Mouse (Mus musculus) gastrocnemius, postnatal 25 days (tissue): ENCODE results near the gene Mkrn3. TPM values are rescaled to one million over a fixed set of nuclear protein-coding genes. Genes with fewer than 3 reads are reported as not detected.

Source experiments
- DNase-seq: peaks from one replicate; pipeline ENCODE4 v3.0.0; 2022
- long read RNA-seq, 2 experiments: library from polyadenylated mRNA; stranded (forward); transcript quantifications; one replicate each; pipeline ENCODE4 v2.0.0; 2021
- total RNA-seq, 2 experiments: library from RNA; stranded (reverse); gene quantifications; 1 replicate in 1 of 2; 2 replicates in 1 of 2; pipeline ENCODE4 v1.2.3; 2021

Mkrn3 gene
- under 1 TPM; 0.29 to 0.31 TPM for total RNA-seq
- long read RNA-seq, experiment 1 = 0 reads
- long read RNA-seq, experiment 2 = 0 reads

GRCm38 (mm10) chr7:62419493-62420360 is at the start of gene Mkrn3:
TSS of gene Mkrn3 (minus strand) at chr7:62420139.
- peak; percentile 45 for DNase-seq

DNA sequence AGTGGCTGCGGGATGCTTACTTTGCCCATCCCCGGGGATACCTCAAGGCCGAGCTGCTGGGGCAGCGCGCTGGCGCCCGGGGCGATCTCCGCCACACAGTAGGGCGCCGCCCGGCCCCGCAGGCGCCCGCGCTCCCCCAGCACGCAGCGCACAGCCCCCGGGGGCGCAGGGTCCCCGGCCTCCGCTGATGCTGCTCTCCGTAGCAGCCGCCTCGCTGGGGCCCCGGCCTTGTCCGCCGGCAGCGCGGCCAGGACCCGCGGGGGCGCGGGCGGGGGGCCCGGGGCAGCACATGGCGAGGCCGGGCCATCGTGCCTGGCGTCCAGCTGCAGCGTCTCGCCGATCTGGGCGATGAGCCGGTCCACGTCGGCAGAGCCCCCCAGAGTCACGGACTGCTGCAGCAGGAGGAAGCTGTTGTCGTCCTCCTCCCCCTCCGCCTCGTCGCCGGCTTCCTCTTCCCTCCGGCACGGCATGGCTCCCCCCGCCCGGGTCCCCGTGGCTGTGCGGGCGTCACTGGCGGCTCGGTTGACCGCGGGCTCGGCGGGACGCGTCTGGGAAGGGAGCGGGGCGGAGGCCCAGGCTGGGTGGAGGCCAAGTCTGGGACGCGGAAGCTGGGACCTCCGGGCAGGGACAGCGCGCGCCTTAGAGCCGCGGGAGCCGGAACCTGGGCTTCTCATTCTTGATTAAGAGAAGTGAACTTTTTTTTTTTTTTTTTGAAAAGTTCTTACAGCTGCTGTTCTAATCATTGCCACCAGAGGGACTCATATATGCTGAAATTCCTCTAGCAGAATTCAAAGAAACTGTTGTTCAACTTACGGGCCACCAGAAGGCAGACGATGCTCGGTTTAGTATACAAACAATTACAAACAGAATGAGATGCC is 44.2 kb upstream of the Mkrn3 start, which contains the start of gene Peg12:
Peg12 (minus strand) TSS at position 633 of the 878 bp plus-strand sequence.
- peak; percentile 54 for DNase-seq

DNA sequence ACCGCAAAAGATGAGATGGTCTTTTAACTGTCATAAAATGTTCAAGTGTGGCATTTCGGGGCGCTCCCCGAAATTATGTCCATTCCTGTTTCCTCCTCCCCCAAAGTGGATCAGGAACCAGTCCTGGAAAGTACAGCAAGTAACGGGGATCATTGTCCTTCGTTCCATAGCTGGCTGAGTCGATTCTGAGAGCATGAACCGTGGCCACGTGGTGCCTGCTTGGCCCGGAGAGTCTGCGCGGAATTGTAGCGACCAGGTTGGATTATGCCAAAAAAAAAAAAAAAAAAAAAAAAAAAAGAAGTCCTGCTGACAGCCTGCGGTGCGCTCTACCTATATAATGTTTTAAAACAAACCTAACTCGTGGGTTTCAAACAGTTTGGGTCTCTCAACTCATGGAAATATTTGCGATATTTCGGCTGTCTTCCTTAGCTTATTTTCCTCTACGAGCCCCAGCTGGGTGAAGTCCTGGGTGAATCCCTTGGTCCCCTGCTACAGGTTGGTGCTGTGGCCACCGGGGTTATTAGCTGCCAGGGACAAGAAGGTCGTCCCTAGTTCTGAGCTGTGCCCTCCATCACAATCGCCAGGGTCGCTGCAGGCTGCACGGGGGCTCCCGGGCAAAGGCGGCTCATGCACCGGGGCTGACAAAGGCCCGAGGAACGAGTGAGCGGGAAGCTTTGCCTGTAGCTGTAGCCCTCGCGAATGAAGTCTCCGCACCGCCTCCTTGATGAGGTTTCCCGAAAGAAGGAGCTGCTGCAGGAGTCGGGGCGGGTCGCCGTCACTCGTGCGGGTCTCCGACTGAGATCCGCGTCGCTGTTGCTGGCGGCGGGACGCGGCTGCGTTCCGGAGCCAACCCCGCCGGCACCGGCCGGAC is 43.3 kb upstream of the Mkrn3 start:
- DNase-seq = no peak

GRCm38 (mm10) chr7:62462229-62463006 is 42.5 kb upstream of the Mkrn3 start:
- no peak for DNase-seq

DNA sequence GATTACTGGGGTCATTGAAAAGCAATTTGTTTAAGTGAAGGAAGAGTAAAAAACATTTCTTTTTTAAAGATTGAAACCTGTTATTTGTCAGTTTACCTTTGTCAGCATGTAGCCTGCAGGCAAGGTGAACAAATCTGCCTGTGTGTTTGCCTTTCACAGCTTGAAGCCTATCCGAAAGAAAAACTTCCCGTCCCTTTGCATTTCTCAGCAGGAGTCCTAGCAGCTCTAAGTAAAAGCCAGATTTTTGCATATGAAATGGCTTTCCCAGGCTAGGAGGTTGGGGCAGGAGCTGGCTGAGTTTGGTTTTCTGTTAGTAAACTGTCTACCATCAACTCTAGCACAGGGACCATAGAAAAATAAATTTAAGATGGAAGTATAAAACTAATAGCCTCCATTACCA is 32.4 kb upstream of the Mkrn3 start:
- no peak for DNase-seq

GRCm38 (mm10) chr7:62445431-62446165 is 25.7 kb upstream of the Mkrn3 start:
- no peak for DNase-seq

DNA sequence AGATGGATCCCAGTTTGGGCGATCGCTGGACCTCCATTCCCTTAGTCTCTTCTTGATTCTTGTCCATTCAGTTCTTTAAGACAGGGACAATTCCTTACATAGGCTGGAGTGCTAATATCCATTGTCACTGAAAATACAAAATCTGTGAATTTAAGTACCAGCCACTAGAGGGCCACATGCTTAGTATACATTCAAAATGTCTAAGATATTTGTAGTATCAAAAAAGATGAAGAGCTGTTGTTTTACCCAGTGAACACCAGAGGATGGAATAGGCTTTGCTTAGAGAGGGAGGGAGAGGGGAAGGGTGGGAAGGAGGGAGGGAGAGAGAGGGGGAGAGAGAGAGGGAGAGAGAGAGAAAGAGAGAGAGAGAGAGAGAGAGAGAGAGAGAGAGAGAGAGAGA is 16.5 kb upstream of the Mkrn3 start:
- DNase-seq = no peak

DNA sequence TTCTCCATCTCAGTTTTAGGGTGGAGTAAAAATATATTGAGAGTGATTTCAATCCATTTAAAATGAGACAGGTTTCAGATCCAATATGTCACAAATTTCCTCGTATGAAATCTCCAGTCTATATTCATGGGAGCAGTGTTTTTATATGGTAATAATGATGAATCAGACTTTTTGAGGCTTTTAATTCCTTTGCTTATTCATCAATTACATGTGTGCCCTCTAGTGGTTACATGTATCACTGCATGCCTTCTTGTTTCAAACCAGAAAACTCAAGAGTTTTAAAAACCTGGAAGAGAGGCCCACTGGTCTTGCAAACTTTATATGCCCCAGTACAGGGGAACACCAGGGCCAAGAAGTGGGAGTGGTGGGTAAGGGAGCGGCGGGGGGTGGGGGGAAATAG is 13.3 kb upstream of the Mkrn3 start:
- DNase-seq = no peak

GRCm38 (mm10) chr7:62428337-62428736 is 8.4 kb upstream of the Mkrn3 start:
- no peak for DNase-seq

DNA sequence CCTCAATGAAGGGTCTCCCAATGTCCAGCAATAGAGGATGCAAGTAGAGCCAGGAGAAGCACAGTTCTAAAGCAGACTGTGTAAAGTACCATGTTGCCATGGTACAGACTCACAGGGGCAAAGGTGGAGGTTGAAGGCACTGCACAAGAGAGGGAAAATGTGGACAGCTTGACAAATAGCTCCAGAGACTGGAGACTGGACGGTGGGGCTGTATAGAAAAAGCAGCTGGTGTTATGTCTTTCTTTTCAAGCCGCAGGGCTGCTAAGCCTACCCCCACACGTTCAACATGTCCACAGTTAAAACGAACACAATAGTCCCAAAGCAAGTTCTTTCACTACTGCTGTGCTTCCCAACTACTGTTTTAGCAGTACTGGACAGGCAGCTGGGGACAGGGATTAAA is 3.3 kb upstream of the Mkrn3 start:
- no peak for DNase-seq

GRCm38 (mm10) chr7:62420566-62420965 is 627 bp upstream of the Mkrn3 start:
- no peak for DNase-seq

GRCm38 (mm10) chr7:62419105-62419492 is 840 bp downstream of the Mkrn3 start:
- DNase-seq = no peak

DNA sequence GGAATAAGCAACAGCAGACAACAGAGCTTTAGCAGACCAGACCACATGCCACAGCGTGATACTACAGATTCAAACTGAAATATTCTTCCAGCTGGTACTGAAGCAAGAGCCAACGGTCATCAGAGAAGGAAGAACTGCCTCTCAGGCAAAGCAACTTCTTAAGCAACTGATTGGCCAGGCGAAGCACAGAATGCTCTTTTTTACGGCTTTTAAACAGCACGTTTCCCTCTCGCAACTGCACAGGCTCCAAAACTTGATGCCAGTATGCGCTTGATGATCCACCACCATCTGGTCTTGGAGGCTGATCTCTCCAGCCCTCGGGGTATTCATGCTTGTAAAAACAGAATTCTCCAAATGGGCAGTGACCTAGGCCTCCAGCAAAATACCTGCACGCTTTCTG is 1.6 kb downstream of the Mkrn3 start:
- DNase-seq = no peak

DNA sequence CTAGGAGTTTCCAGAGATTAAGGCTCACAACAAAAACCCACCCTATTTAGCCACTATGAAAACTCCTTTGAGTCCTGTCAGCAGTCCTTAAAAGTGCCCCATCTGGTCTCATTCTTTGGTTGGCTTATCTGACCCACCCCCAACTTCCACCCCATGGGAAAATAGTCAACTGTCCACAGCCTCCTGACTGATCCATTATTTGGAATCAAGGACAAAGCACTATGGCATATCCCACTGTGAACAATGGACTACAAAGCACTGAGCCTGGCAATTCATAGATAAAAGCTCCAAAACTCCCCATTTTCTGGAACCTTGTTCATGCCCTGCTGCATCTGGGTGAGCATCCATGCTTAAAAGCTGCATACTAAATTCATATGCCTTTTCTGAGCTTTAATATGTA is 3.8 kb downstream of the Mkrn3 start:
- no peak for DNase-seq

DNA sequence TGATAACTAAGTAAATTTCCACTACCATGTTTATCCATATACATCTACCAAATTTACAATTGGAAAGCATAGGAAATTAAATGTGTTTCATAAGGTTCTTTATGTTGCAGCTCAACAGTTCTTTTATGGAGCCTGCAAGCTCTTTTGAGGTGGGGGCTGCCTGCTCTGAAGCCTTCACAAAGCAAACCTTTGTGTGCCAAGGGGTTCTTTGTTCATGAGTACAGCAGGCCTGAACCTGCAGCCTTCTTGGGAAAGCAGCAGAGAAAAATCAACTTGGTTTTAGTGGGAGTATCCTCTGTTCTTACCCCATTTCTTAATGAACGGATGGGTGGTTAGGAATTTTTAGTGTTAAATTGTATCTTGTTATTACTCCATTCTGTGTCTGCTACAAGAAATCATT is 4.7 kb downstream of the Mkrn3 start:
- DNase-seq = no peak

GRCm38 (mm10) chr7:62407803-62408202 is 12.1 kb downstream of the Mkrn3 start:
- no peak for DNase-seq

DNA sequence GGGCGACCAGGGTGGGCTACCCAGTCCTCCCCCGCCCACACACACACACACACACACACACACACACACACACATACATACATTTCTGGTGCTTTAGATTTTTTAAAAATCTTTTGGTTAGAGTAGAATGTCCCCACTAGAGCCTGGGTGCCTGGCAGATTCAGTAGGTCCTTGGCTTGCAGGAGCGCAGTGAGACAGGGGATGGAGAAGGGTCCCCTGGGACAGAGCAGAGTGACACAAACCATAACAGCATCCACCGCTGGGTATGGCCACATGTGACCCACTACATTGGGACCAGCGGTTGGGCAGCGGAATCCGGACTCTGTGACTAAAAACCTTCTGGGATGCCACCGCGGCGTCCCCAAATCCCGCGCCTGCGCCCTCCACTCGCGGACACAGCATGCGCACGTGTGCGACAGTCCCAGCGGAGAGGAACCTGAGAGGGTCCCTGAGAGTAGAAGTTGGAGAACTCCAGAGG is 13.3 kb downstream of the Mkrn3 start:
- no peak for DNase-seq

DNA sequence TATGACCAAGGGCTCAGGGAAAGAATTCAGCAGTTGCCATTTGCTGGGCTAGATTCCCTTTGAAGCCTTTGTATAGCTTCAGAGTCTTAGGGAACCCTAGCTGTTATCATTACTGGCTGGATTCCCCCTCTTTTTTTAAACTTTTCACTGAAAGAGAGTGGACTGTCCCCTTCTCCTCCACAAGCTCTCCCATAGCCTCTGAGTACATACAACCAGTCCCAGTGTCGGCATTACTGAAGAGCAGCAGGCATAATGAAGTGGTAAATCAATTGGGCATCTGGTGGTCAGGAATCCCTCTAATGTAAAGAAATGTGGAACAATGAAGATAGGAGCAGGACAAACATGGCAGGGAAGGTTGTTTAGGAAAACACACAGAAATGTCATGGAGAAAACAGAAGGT is 27.7 kb downstream of the Mkrn3 start:
- DNase-seq = no peak

DNA sequence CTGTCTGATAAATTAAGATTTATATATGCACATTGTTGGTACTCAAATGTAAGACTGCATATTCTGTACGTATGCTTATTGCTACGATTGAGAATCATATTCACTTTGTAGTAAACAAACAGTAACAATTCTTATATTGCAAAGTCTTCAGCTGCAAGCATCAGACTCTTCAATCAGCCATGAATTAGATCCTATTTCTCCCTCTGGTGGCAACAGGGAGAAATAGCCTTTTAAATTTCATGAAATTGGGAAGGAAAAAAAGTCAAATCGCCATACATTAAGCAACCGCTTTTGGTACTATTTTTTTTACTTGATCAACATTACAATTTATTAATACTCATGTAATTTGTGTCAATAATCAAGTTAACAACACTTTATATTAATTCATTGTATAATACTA is 31.6 kb downstream of the Mkrn3 start:
- no peak for DNase-seq

DNA sequence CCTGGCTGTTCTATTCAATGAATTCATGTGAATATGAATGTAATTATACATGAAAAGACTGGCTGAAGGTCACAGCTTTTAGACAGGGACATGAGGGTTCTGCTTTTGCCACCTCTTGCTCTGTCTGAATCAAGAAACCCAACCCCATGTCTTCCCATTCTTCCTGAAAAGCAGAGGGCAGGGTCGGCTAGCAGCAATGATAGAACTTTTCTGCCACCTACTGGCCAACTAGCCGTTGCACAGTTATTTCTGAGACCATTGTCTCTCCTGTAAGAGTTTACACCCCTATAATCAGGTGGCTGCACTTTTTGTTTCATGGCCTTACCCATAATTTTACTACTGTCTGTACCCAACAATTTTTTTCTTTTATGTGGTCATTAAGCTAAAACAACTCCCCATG is 37.5 kb downstream of the Mkrn3 start:
- DNase-seq = no peak
